ENCODE assay signal across 13 mouse cellular contexts in genomic region chr12:36704380-36704779, GRCm38 (mm10).
DNase-seq lines count a peak whose midpoint lies in the region; ATAC-seq and TF ChIP-seq lines count a peak whose summit lies in the region.
"Had no signal": no experiment of that assay in that cellular context is flagged by ENCODE, and none has a peak within 500 bp of the region (broad histone marks: within the 10 kb centered on the region; RNA-seq: fewer than 3 reads in every experiment).

No protein-coding gene starts in this region.

- H3K9me3 ChIP-seq in liver, postnatal 0 days (ENCODE audit: low read length), result no peaks in the 10 kb centered on the region
- H3K9me3 ChIP-seq in liver, embryonic 11.5 days (ENCODE audit: control insufficient read depth, low read length), result no peaks in the 10 kb centered on the region
- H3K9me3 ChIP-seq: liver, embryonic 12.5 days had no signal

- TF ChIP-seq CTCF in heart, adult 2 months (IDR thresholded peaks at IDR 0.05), result peak; percentile 42
- 0 out of 2 replicates have a peak, but pooled peaks have one; percentile 9 for TF ChIP-seq CTCF in liver, postnatal 0 days (IDR thresholded peaks at IDR 0.05; ENCODE audit: low read depth)

- H3K9ac ChIP-seq in heart, adult 2 months (ENCODE audit: low read depth, low read length), result no peak overlapping the region
- H3K9ac ChIP-seq in liver, postnatal 0 days (replicated peaks), result no peak overlapping the region
- H3K9ac ChIP-seq in liver, embryonic 11.5 days (ENCODE audit: low read depth, low read length), result no peak overlapping the region
- H3K9ac ChIP-seq: liver, embryonic 12.5 days had no signal

- no peak overlapping the region for H3K27ac ChIP-seq in heart, adult 2 months
- H3K27ac ChIP-seq in liver, postnatal 0 days (ENCODE audit: low read depth), result no peak overlapping the region
- no peak overlapping the region for H3K27ac ChIP-seq in liver, embryonic 11.5 days (ENCODE audit: low read depth, low read length)
- H3K27ac ChIP-seq: liver, embryonic 12.5 days had no signal

- intact Hi-C loops in heart, adult 2 months (cut with DNase I), result no loop called here
- intact Hi-C loops in heart, postnatal 14 days (cut with DNase I), result loop anchor here (10.0 kb wide), 1 partner anchor 490 kb away; no protein-coding TSS in a partner anchor

- no peak overlapping the region for H3K4me3 ChIP-seq in heart, adult 2 months
- no peak overlapping the region for H3K4me3 ChIP-seq in liver, postnatal 0 days (ENCODE audit: low read depth, low read length)
- no peak overlapping the region for H3K4me3 ChIP-seq in liver, embryonic 11.5 days (ENCODE audit: low read depth, low read length)
- H3K4me3 ChIP-seq: liver, embryonic 12.5 days had no signal

- no peaks in the 10 kb centered on the region for H3K4me1 ChIP-seq in heart, adult 2 months (ENCODE audit: control insufficient read depth, insufficient read depth, low read length)
- no peaks in the 10 kb centered on the region for H3K4me1 ChIP-seq in liver, postnatal 0 days (ENCODE audit: insufficient read depth)
- H3K4me1 ChIP-seq in liver, embryonic 11.5 days (replicated peaks; ENCODE audit: control insufficient read depth, insufficient read depth, low read length), result no peaks in the 10 kb centered on the region
- H3K4me1 ChIP-seq: liver, embryonic 12.5 days had no signal

- no peak overlapping the region for H3K4me2 ChIP-seq in liver, postnatal 0 days (ENCODE audit: low read depth, low read length)
- no peak overlapping the region for H3K4me2 ChIP-seq in liver, embryonic 11.5 days
- H3K4me2 ChIP-seq: liver, embryonic 12.5 days had no signal

- H3K79me2 ChIP-seq in heart, adult 2 months (replicated peaks; ENCODE audit: control insufficient read depth, insufficient read depth, low read length), result no peaks in the 10 kb centered on the region

- no peaks in the 10 kb centered on the region for H3K36me3 ChIP-seq in heart, adult 2 months (ENCODE audit: control insufficient read depth, insufficient read depth, low read length)
- no peaks in the 10 kb centered on the region for H3K36me3 ChIP-seq in liver, postnatal 0 days (replicated peaks; ENCODE audit: insufficient read depth, low read length)
- no peaks in the 10 kb centered on the region for H3K36me3 ChIP-seq in liver, embryonic 11.5 days (ENCODE audit: control insufficient read depth, insufficient read depth, low read length)
- H3K36me3 ChIP-seq: liver, embryonic 12.5 days had no signal

- no peak for TF ChIP-seq EP300 in heart, adult 2 months (IDR thresholded peaks at IDR 0.05; ENCODE audit: insufficient read depth, low read depth, low read length)
- no peak for TF ChIP-seq EP300 in liver, postnatal 0 days (IDR thresholded peaks at IDR 0.05; ENCODE audit: low read depth)

- DNase-seq in heart, adult 2 months, result no peak
- no peak for DNase-seq in heart, postnatal 14 days
- DNase-seq in liver, postnatal 0 days, result no peak
- DNase-seq in liver, embryonic 11.5 days (ENCODE audit: low spot score), result no peak
- peak; percentile 9 for DNase-seq in A20 (ENCODE audit: low read depth, low spot score)
- peak; percentile 42 for DNase-seq in brain, adult 2 months (ENCODE audit: low read depth, low spot score)
- no peak for DNase-seq in ovary, postnatal 14 days (ENCODE audit: low spot score)
- no peak for DNase-seq in cerebellum, adult 9-11 months
- DNase-seq: adrenal gland, postnatal 25 days; cerebellum, adult 11-12 months; kidney, postnatal 25 days; lung, postnatal 4 days had no signal

- H3K27me3 ChIP-seq in heart, adult 2 months (ENCODE audit: control insufficient read depth, insufficient read depth, low read length), result no peaks in the 10 kb centered on the region
- H3K27me3 ChIP-seq in liver, postnatal 0 days (ENCODE audit: insufficient read depth, low read length), result no peaks in the 10 kb centered on the region
- H3K27me3 ChIP-seq in liver, embryonic 11.5 days (replicated peaks; ENCODE audit: control insufficient read depth, insufficient read depth, low read length), result no peaks in the 10 kb centered on the region
- H3K27me3 ChIP-seq: liver, embryonic 12.5 days had no signal

- WGBS in heart, adult 2 months, result 45% methylated on average over 1 of the region's 1 CpGs
- 39% methylated on average over 1 of the region's 1 CpGs for WGBS in liver, postnatal 0 days (ENCODE audit: insufficient replicate concordance)
- 72% methylated on average over 1 of the region's 1 CpGs for WGBS in liver, embryonic 11.5 days

- no peak for TF ChIP-seq POLR2A in heart, adult 2 months (IDR thresholded peaks at IDR 0.05; ENCODE audit: insufficient read depth, low read depth, low read length)

- no peak for ATAC-seq in liver, postnatal 0 days
- no peak for ATAC-seq in liver, embryonic 11.5 days (replicated peaks; ENCODE audit: low FRiP score)
- ATAC-seq: liver, embryonic 12.5 days had no signal

Comparison
In these comparisons a context has a peak if more than half of its experiments do, and no peak if none do; other contexts are left out.
1. DNase-seq: peak in A20 (single experiment) and brain, adult 2 months (single experiment); none in heart, adult 2 months (0 of 2), heart, postnatal 14 days (0 of 2), liver, postnatal 0 days (single experiment), liver, embryonic 11.5 days (single experiment), ovary, postnatal 14 days (single experiment) and cerebellum, adult 9-11 months (single experiment).